Mouse (Mus musculus): ENCODE data around the gene Clk1. TPM values are rescaled to one million over a fixed set of nuclear protein-coding genes. Genes with fewer than 3 reads are reported as not detected.
A peak's percentile ranks its signal among the peaks of the same experiment; 100 is the strongest.
"Not testable (repeated sequence)": the region's sequence is repeated elsewhere in the genome, so short reads cannot be mapped to it uniquely, and the experiment has no call there.

Gene Clk1
- polyA plus RNA-seq, 1 experiment from 2014 or later = 99.4 TPM

DNA sequence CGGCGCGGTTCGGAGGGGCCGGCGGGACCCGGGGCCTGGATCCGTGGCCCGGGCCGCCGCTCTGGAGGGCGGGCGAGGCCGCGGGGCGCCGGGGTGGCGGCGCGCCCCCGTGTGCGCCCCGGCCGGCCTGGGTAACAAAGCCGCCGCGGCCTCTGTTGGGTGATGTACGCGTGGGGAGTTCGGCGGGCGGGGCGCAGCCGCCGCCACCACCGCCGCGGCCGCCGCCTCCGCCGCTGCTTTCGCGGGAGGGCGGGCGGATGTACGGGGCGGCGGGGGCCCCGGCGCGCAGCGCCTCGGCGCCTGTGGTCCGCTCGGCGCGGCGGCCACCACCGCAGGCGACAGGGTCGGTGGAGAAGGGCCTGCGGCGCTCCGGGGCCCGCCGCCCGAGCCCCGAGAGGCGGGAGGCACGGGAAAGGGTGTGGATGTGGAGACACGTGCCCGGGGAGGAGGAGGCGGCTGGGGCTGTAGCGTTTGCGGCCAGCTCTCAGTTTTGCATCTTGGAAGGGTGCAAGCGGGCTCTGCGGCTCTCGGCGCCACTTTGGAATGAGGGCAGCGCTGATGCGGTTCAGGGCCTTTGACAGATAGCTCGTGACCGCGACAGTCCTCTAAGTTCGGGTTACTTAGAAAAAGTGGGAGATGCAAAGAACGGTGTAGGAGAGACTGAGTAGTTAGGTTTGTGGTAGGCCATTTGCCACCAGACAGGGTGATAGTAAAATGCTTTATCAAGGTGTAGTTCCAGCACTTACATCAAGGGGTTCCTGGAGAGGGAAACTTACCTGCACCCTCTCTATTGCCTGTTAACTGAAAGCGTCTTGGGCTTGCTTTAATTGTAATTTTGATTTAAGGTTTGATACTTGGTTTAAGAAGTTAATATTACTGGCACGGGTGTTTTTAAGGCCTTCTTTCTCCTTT, 30.3 kb downstream of the Clk1 start:
- Histone ChIP-seq H3K79me2 (ENCODE audit: inconsistent target) (peaks cover 65% of the 10 kb centered on the region), H3K4me3 (ENCODE audit: inconsistent target) (peak overlapping the region; percentile 77), H3K36me3 (ENCODE audit: inconsistent target) (peaks cover 29% of the 10 kb centered on the region), H3K27ac (peak overlapping the region; percentile 17; the same call in 1 of the 2 replicates)
- WGBS (ENCODE audit: missing documents) = 1% methylated on average over 73 of the region's 90 CpGs

DNA sequence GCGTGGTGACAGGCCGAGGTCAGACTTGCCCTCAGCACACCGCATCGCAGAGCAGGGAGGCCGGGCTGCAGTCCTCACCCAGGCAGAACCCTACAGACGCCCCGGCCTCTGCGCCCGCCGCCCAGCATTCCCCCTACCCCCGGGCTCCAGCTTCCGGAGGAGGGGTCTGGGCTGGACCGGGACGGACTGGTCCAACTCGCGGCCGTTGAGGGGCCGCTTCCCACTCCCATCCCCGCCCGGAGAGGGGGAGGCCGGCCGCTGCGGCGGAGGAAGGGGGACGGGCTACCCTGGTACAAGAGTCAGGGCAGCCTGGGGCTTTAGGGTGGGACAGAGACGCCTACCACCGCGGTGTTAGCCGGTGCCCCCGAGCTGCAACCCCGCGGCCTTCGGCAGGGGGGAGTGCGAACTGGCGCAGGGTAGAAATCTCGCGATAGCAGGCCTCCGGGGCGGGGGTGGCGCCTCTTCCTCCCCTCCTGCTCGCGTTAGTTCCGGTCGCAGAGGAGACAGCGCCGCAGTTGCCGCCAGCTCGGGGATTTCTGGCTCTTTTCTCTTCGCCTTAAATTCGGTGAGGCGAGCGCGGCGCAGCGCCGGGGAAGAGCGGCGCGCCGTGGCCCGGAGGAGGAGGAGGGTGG, 31.1 kb downstream of the Clk1 start, which contains the start of gene Bzw1:
Bzw1 (plus strand) TSS at position 247 of the 632 bp plus-strand sequence.
- peaks cover 57% of the 10 kb centered on the region for H3K79me2 ChIP-seq (ENCODE audit: inconsistent target)
- peak within 1 kb of the TSS; percentile 79 for H3K27ac ChIP-seq
- 2% methylated on average over 41 of the region's 61 CpGs for WGBS (ENCODE audit: missing documents)
- peaks cover 21% of the 10 kb centered on the region for H3K36me3 ChIP-seq (ENCODE audit: inconsistent target)
- peak within 1 kb of the TSS; percentile 94 for H3K4me3 ChIP-seq (ENCODE audit: inconsistent target)

DNA sequence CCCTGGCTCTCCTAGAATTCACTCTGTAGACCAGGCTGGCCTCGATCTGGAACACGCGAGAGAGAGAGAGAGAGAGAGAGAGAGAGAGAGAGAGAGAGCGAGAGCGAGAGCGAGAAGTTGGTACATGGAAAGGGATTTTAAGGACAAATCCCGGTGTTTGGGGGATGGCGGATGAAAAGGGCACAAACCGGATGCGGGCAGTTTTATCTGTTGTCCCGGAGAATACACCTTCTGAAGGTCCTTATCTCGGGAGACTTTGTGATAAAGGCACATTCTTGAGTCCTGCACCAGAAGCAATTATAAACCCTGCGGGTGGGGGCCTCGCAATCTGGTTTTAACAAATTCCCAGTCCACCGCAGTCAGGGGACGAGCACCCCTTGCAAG, 31.6 kb downstream of the Clk1 start:
- 0% methylated on average over 13 of the region's 16 CpGs for WGBS (ENCODE audit: missing documents)
- Histone ChIP-seq H3K4me3 (ENCODE audit: inconsistent target) (peak overlapping the region; percentile 94), H3K36me3 (ENCODE audit: inconsistent target) (peaks cover 16% of the 10 kb centered on the region), H3K79me2 (ENCODE audit: inconsistent target) (peaks cover 52% of the 10 kb centered on the region), H3K27ac (peak overlapping the region; percentile 79)

DNA sequence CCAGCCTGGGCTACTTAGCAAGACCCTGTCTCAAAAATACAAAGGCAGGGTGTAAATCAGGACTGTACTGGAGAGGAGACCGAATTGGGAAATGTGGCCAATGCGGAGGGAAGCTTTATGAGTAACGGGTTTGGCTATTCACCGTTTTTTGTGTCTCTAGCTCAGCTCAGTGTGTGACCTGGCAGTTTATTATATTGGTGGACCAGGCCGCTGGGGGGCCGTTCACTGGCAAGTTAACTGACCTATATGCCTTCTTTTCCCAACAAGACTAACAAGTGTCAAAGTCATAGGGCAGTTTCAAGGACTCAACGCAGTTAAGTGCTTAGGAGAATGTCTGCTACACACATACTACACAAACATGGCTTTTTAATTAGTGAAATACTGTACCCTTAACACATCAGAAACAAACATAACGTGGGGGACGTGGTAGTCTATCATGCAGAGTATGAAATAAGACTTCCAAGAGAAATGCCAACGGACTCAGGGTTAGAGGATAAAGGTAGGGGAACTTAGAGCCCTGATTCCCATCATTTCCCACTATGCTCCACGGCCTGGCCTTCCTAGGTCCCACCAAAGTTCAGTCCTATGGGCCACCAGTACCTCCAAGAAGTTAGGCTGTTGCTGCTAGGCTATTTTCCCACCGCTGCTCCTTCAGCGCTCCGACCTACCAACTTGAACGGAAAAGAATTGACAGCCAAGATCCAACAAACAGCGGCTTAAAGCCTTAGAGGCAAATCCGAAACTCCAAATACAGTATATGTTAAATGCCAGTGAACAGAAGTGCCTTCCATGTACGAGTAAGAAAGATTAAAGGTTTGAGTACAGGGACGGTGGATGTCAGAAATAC, 32.2 kb downstream of the Clk1 start:
- H3K27ac ChIP-seq = peak overlapping the region; percentile 79
- 40% methylated on average over 17 of the region's 19 CpGs for WGBS (ENCODE audit: missing documents)
- peaks cover 46% of the 10 kb centered on the region for H3K79me2 ChIP-seq (ENCODE audit: inconsistent target)
- H3K36me3 ChIP-seq (ENCODE audit: inconsistent target) = peaks cover 11% of the 10 kb centered on the region; the same call in 1 of the 2 replicates
- H3K4me3 ChIP-seq (ENCODE audit: inconsistent target) = peak overlapping the region; percentile 94

DNA sequence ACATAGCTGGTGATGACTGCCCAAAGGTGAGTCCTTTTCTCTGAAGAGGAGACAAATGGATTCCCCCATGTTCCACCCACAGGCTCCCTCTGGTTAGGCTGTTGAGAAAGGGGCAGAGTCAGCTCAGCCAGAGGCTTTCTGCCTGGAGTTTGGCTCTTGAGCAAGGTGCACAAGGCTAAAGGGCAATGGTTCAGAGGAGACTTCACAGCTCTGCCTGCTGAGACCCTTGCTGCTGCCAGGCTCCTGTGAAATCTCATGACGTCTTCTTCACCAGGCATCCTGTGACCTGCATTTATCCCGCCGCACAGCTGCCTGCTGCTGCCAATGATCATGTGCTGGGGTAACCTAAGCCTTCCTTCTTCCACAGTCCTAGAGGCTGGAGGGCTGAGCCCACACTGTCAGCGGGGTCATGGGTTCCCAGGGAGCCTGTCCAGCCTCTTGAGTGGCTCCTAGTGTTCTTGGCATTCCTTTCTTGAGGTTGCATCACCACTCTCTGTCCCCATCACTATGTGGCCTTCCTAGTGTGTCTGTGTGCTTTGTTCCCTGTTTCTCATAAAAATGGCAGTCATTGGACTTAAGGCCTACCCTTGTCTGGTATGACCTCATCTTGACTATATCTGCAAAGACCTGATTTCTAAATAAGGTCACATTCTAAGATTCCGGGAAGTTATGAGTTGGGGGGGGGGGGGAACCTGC, 41.1 kb downstream of the Clk1 start:
- H3K27ac ChIP-seq = no peak overlapping the region
- H3K4me3 ChIP-seq (ENCODE audit: inconsistent target) = no peak overlapping the region
- no peaks in the 10 kb centered on the region for H3K36me3 ChIP-seq (ENCODE audit: inconsistent target)
- 90% methylated on average over 5 of the region's 5 CpGs for WGBS (ENCODE audit: missing documents)
- H3K79me2 ChIP-seq (ENCODE audit: inconsistent target) = no peaks in the 10 kb centered on the region

DNA sequence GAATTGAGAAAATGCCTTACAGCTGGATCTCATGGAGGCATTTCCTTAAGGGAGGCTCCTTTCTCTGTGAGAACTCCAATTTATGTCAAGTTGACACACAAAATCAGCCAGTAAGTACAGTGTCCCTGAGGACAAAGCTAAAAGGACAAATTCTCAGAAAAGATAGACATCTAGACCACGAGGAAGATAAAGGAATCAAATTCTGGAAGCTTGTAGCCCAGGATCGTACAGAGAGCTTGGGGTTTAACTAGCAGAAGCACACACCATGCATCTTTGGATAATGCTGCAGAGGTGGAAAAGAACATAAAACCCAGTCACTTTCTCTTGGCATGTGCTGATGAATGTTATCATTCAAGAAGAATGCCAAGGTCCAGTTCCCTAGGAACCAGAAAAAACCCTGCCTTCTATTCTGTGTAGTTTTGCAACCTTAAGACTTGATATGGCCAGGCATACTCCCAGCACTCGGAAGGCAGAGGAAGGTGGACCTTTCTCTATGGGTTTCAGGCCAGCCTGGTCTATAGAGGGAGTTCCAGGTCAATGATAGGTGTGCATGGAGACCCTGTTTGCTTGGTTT, 48.2 kb downstream of the Clk1 start:
- no peaks in the 10 kb centered on the region for H3K36me3 ChIP-seq (ENCODE audit: inconsistent target)
- H3K79me2 ChIP-seq (ENCODE audit: inconsistent target) = no peaks in the 10 kb centered on the region
- H3K27ac ChIP-seq = no peak overlapping the region
- WGBS (ENCODE audit: missing documents) = 85% methylated on average over 3 of the region's 3 CpGs
- no peak overlapping the region for H3K4me3 ChIP-seq (ENCODE audit: inconsistent target)

DNA sequence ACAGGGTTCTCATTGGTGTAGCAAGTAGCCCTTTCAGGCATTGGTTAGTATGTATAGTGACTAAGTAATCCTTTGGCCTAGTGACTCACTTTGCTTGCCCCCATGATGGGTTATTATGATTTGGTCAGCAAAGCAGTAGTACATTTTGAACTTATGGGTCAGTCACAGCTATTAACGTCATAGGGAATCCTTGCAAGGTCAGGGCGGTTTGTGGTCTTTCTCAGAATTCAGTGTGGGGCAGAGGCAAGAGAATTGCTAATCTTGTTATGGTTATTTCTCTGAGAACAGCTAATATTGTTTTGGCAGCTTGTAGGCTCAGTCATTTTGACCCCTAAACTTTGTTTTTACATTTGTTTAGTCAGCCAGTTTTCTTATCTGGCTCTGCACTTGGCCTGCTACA, 49.6 kb downstream of the Clk1 start:
- not testable (repeated sequence) for H3K4me3 ChIP-seq (ENCODE audit: inconsistent target); H3K79me2 ChIP-seq (ENCODE audit: inconsistent target); H3K36me3 ChIP-seq (ENCODE audit: inconsistent target); H3K27ac ChIP-seq
- 96% methylated on average over 2 of the region's 2 CpGs for WGBS (ENCODE audit: missing documents)

DNA sequence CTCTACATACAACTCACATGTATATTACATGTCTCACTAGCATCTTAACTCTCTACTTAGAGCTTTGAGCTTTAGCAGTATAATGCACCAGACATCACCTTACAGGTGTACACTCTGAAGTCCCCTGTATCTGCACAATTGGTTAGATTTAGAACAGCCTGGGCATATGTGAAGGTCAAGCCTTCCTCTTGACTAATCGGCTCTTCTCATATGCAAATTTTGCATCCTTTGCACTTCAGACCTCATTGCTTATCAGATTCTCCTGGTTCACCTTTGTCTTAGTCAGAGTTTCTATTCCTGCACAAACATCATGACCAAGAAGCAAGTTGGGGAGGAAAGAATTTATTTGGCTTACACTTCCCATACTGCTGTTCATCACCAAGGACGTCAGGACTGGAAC, 54.1 kb downstream of the Clk1 start:
- Histone ChIP-seq H3K4me3 (ENCODE audit: inconsistent target) (no peak overlapping the region), H3K27ac (no peak overlapping the region), H3K36me3 (ENCODE audit: inconsistent target) (no peaks in the 10 kb centered on the region), H3K79me2 (ENCODE audit: inconsistent target) (no peaks in the 10 kb centered on the region)
- WGBS (ENCODE audit: missing documents) = 100% methylated on average over 1 of the region's 2 CpGs

DNA sequence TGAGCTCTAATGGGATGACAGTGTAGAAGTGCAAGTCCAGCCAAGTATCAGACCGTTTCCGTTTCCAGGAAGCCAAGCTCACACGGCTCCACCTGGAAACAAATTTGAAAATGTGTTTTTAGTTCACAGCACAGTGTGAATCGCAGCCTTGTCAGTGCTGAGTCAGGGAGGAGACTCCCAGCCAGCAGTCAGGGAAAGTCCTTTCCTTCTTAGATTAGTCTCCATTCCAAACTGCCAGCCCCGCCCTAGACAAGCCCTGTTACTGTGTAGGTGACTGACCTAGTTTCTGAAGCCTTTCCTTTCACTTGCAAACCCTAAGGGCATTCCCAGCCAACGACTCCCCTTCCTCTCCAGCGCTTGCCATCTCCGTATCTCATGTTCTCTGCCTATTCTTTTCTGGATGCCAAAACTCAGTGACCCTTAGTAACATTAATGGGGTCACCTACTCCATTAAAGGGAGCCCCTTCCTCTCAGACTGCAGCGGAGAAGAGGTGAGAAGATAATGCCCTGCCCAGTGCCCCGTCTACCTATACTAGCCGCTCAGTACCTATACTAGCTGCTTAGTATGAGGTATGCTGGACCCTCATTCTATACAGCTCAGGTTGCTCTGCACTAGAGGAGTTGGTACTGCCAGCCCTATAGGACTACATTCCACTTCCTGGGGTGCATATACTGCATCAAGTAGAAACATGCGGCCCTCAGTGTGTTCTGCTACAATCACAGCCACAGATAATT, 57.0 kb downstream of the Clk1 start:
- H3K36me3 ChIP-seq (ENCODE audit: inconsistent target) = no peaks in the 10 kb centered on the region
- WGBS (ENCODE audit: missing documents) = 97% methylated on average over 12 of the region's 12 CpGs
- no peaks in the 10 kb centered on the region for H3K79me2 ChIP-seq (ENCODE audit: inconsistent target)
- H3K4me3 ChIP-seq (ENCODE audit: inconsistent target) = no peak overlapping the region
- no peak overlapping the region for H3K27ac ChIP-seq

DNA sequence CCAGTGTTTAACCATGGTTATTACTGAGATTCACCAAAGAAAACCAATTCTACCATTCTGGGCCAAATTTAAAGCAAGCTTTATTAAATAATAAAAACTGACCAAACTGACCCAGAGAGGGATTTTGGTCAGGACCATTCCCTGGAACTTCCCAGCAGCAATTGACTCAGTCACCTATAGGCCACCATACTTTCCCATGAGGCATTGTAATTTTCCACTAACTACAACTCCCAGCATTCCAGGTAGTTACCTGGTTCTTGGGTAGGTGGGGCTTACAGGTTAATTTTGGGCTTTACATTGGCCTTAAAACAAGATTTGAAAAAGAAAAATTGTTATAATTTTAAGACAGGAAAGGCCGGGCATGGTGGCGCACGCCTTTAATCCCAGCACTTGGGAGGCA, 58.0 kb downstream of the Clk1 start:
- WGBS (ENCODE audit: missing documents) = 94% methylated on average over 3 of the region's 3 CpGs
- no peak overlapping the region for H3K27ac ChIP-seq
- H3K4me3 ChIP-seq (ENCODE audit: inconsistent target) = no peak overlapping the region
- no peaks in the 10 kb centered on the region for H3K79me2 ChIP-seq (ENCODE audit: inconsistent target)
- no peaks in the 10 kb centered on the region for H3K36me3 ChIP-seq (ENCODE audit: inconsistent target)

DNA sequence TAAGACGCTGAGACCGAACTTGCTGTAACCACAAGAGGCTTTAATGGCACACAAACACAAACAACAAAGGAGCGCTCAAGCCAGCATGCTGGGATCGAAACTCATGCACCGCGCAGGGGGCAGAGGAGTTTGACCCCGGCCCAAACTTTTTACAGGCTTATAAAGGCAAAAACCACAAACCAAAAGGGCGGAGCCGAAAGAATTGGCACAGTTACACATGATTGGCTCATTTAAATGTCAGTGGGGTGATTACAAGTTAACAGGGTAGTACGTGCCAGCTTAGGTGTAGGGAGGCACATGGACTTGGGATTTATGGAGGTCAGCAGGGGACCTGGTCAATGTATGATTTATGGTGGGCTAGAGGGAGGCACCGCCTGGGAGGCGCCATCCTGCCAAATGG, 59.3 kb downstream of the Clk1 start:
- WGBS (ENCODE audit: missing documents) = 97% methylated on average over 12 of the region's 12 CpGs
- no peak overlapping the region for H3K4me3 ChIP-seq (ENCODE audit: inconsistent target)
- no peaks in the 10 kb centered on the region for H3K79me2 ChIP-seq (ENCODE audit: inconsistent target)
- no peaks in the 10 kb centered on the region for H3K36me3 ChIP-seq (ENCODE audit: inconsistent target)
- no peak overlapping the region for H3K27ac ChIP-seq

DNA sequence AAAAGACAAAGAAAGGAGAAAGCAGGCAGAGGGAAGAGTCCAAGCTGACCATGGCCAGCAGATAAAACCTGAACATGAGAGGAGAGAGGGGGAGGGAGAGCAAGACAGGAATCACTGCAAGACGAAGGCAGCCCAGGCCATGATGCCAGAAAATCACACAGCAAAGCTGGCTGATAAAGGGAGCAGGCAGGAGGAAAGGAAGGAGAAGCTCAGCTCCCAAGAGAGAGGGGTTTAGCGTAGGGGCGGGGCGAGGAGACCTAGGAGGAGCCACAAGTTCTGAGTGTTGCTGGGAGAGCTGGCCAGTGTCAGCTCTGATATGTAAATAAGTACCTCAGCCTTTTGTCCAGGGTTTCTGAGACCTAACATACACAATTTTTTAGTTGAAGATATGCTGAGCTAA, 61.6 kb downstream of the Clk1 start:
- 90% methylated on average over 4 of the region's 4 CpGs for WGBS (ENCODE audit: missing documents)
- H3K27ac ChIP-seq = no peak overlapping the region
- no peaks in the 10 kb centered on the region for H3K79me2 ChIP-seq (ENCODE audit: inconsistent target)
- H3K36me3 ChIP-seq (ENCODE audit: inconsistent target) = no peaks in the 10 kb centered on the region
- no peak overlapping the region for H3K4me3 ChIP-seq (ENCODE audit: inconsistent target)

All from macrophage (primary cell).